Mouse (Mus musculus): ENCODE results near the gene Sez6l. TPM values are rescaled to one million over a fixed set of nuclear protein-coding genes. Genes with fewer than 3 reads are reported as not detected.

Sez6l gene
- polyA plus RNA-seq, 1 experiment from 2014 or later: 0.76 TPM

- no peak overlapping the region for H3K4me2 ChIP-seq (replicated peaks; ENCODE audit: low read depth, low read length)
- WGBS: 67% methylated on average over 9 of the region's 9 CpGs
- ATAC-seq (ENCODE audit: low FRiP score, low TSS enrichment): no peak
Observed at GRCm38 (mm10) chr5:112389352-112389751, 187.6 kb downstream of the Sez6l start.

GRCm38 (mm10) chr5:112385973-112386372, 191.0 kb downstream of the Sez6l start:
- no peak overlapping the region for H3K4me3 ChIP-seq (ENCODE audit: low read length)
- H3K27me3 ChIP-seq (ENCODE audit: insufficient read depth, low read length): no peaks in the 10 kb centered on the region
- H3K4me2 ChIP-seq (replicated peaks; ENCODE audit: low read depth, low read length): no peak overlapping the region
- H3K9ac ChIP-seq (replicated peaks; ENCODE audit: low read length): no peak overlapping the region
- no peaks in the 10 kb centered on the region for H3K4me1 ChIP-seq (ENCODE audit: insufficient read depth, low read length)
- no peaks in the 10 kb centered on the region for H3K9me3 ChIP-seq (ENCODE audit: low read length)
- no peak for ATAC-seq (ENCODE audit: low FRiP score, low TSS enrichment)
- H3K27ac ChIP-seq (ENCODE audit: low read length): no peak overlapping the region
- WGBS: 85% methylated on average over 2 of the region's 2 CpGs
- H3K36me3 ChIP-seq (ENCODE audit: insufficient read depth, low read length): no peaks in the 10 kb centered on the region

More at GRCm38 (mm10) chr5:112389352-112389751, 187.6 kb downstream of the Sez6l start:
- Histone ChIP-seq H3K4me1 (ENCODE audit: insufficient read depth, low read length) (peaks cover 5% of the 10 kb centered on the region), H3K36me3 (ENCODE audit: insufficient read depth, low read length) (no peaks in the 10 kb centered on the region), H3K27me3 (ENCODE audit: insufficient read depth, low read length) (peaks cover 8% of the 10 kb centered on the region), H3K4me3 (ENCODE audit: low read length) (no peak overlapping the region), H3K9ac (replicated peaks; ENCODE audit: low read length) (no peak overlapping the region), H3K9me3 (ENCODE audit: low read length) (no peaks in the 10 kb centered on the region), H3K27ac (ENCODE audit: low read length) (no peak overlapping the region)

- no peak for ATAC-seq (ENCODE audit: low FRiP score, low TSS enrichment)
- 91% methylated on average over 13 of the region's 13 CpGs for WGBS
Observed at GRCm38 (mm10) chr5:112384805-112385472, 192.0 kb downstream of the Sez6l start.

GRCm38 (mm10) chr5:112382641-112383330, 194.2 kb downstream of the Sez6l start:
- peaks cover 3% of the 10 kb centered on the region; the same call in 1 of the 2 replicates for H3K36me3 ChIP-seq (ENCODE audit: insufficient read depth, low read length)
- no peaks in the 10 kb centered on the region for H3K27me3 ChIP-seq (ENCODE audit: insufficient read depth, low read length)
- WGBS: 66% methylated on average over 17 of the region's 17 CpGs
- no peak overlapping the region for H3K9ac ChIP-seq (replicated peaks; ENCODE audit: low read length)
- H3K4me2 ChIP-seq (replicated peaks; ENCODE audit: low read depth, low read length): no peak overlapping the region
- H3K4me1 ChIP-seq (ENCODE audit: insufficient read depth, low read length): no peaks in the 10 kb centered on the region
- no peak; the same call in 1 of the 2 replicates for ATAC-seq (ENCODE audit: low FRiP score, low TSS enrichment)
- H3K27ac ChIP-seq (ENCODE audit: low read length): no peak overlapping the region
- no peaks in the 10 kb centered on the region for H3K9me3 ChIP-seq (ENCODE audit: low read length)
- no peak overlapping the region for H3K4me3 ChIP-seq (ENCODE audit: low read length)

More at GRCm38 (mm10) chr5:112384805-112385472, 192.0 kb downstream of the Sez6l start:
- H3K36me3 ChIP-seq (ENCODE audit: insufficient read depth, low read length): no peaks in the 10 kb centered on the region; the same call in 1 of the 2 replicates
- H3K9me3 ChIP-seq (ENCODE audit: low read length): no peaks in the 10 kb centered on the region
- H3K4me2 ChIP-seq (replicated peaks; ENCODE audit: low read depth, low read length): no peak overlapping the region
- no peak overlapping the region for H3K27ac ChIP-seq (ENCODE audit: low read length)
- no peaks in the 10 kb centered on the region for H3K27me3 ChIP-seq (ENCODE audit: insufficient read depth, low read length)
- H3K4me1 ChIP-seq (ENCODE audit: insufficient read depth, low read length): no peaks in the 10 kb centered on the region
- no peak overlapping the region for H3K9ac ChIP-seq (replicated peaks; ENCODE audit: low read length)
- H3K4me3 ChIP-seq (ENCODE audit: low read length): no peak overlapping the region

GRCm38 (mm10) chr5:112382042-112382441, 194.9 kb downstream of the Sez6l start:
- H3K27me3 ChIP-seq (ENCODE audit: insufficient read depth, low read length): no peaks in the 10 kb centered on the region
- H3K4me3 ChIP-seq (ENCODE audit: low read length): no peak overlapping the region
- peaks cover 3% of the 10 kb centered on the region; the same call in 1 of the 2 replicates for H3K36me3 ChIP-seq (ENCODE audit: insufficient read depth, low read length)
- H3K9me3 ChIP-seq (ENCODE audit: low read length): no peaks in the 10 kb centered on the region
- H3K9ac ChIP-seq (replicated peaks; ENCODE audit: low read length): no peak overlapping the region
- no peak overlapping the region for H3K4me2 ChIP-seq (replicated peaks; ENCODE audit: low read depth, low read length)
- ATAC-seq (ENCODE audit: low FRiP score, low TSS enrichment): no peak
- H3K4me1 ChIP-seq (ENCODE audit: insufficient read depth, low read length): no peaks in the 10 kb centered on the region
- no peak overlapping the region for H3K27ac ChIP-seq (ENCODE audit: low read length)
- 68% methylated on average over 9 of the region's 9 CpGs for WGBS

GRCm38 (mm10) chr5:112381154-112381553, 195.8 kb downstream of the Sez6l start:
- H3K27ac ChIP-seq (ENCODE audit: low read length): no peak overlapping the region
- no peak overlapping the region for H3K4me2 ChIP-seq (replicated peaks; ENCODE audit: low read depth, low read length)
- no peaks in the 10 kb centered on the region for H3K4me1 ChIP-seq (ENCODE audit: insufficient read depth, low read length)
- H3K36me3 ChIP-seq (ENCODE audit: insufficient read depth, low read length): peaks cover 3% of the 10 kb centered on the region; the same call in 1 of the 2 replicates
- 81% methylated on average over 11 of the region's 11 CpGs for WGBS
- no peak for ATAC-seq (ENCODE audit: low FRiP score, low TSS enrichment)
- H3K9me3 ChIP-seq (ENCODE audit: low read length): no peaks in the 10 kb centered on the region
- H3K9ac ChIP-seq (replicated peaks; ENCODE audit: low read length): no peak overlapping the region
- H3K4me3 ChIP-seq (ENCODE audit: low read length): no peak overlapping the region
- H3K27me3 ChIP-seq (ENCODE audit: insufficient read depth, low read length): no peaks in the 10 kb centered on the region

GRCm38 (mm10) chr5:112378716-112379115, 198.3 kb downstream of the Sez6l start:
- Histone ChIP-seq H3K4me3 (ENCODE audit: low read length) (no peak overlapping the region), H3K4me2 (replicated peaks; ENCODE audit: low read depth, low read length) (no peak overlapping the region), H3K9ac (replicated peaks; ENCODE audit: low read length) (no peak overlapping the region), H3K27me3 (ENCODE audit: insufficient read depth, low read length) (no peaks in the 10 kb centered on the region), H3K9me3 (ENCODE audit: low read length) (no peaks in the 10 kb centered on the region), H3K4me1 (ENCODE audit: insufficient read depth, low read length) (no peaks in the 10 kb centered on the region), H3K36me3 (ENCODE audit: insufficient read depth, low read length) (peaks cover 12% of the 10 kb centered on the region; the same call in 1 of the 2 replicates), H3K27ac (ENCODE audit: low read length) (no peak overlapping the region)
- WGBS: 72% methylated on average over 6 of the region's 6 CpGs
- no peak for ATAC-seq (ENCODE audit: low FRiP score, low TSS enrichment)

GRCm38 (mm10) chr5:112377380-112377779, 199.6 kb downstream of the Sez6l start:
- no peak overlapping the region for H3K27ac ChIP-seq (ENCODE audit: low read length)
- no peak overlapping the region for H3K9ac ChIP-seq (replicated peaks; ENCODE audit: low read length)
- H3K27me3 ChIP-seq (ENCODE audit: insufficient read depth, low read length): no peaks in the 10 kb centered on the region
- 89% methylated on average over 1 of the region's 1 CpGs for WGBS
- H3K9me3 ChIP-seq (ENCODE audit: low read length): no peaks in the 10 kb centered on the region
- no peaks in the 10 kb centered on the region for H3K4me1 ChIP-seq (ENCODE audit: insufficient read depth, low read length)
- H3K4me2 ChIP-seq (replicated peaks; ENCODE audit: low read depth, low read length): no peak overlapping the region
- ATAC-seq (ENCODE audit: low FRiP score, low TSS enrichment): no peak
- no peak overlapping the region for H3K4me3 ChIP-seq (ENCODE audit: low read length)
- H3K36me3 ChIP-seq (ENCODE audit: insufficient read depth, low read length): peaks cover 12% of the 10 kb centered on the region; the same call in 1 of the 2 replicates

GRCm38 (mm10) chr5:112376111-112376510, 200.9 kb downstream of the Sez6l start:
- no peak for ATAC-seq (ENCODE audit: low FRiP score, low TSS enrichment)
- H3K9me3 ChIP-seq (ENCODE audit: low read length): no peaks in the 10 kb centered on the region
- WGBS: 77% methylated on average over 4 of the region's 4 CpGs
- H3K36me3 ChIP-seq (ENCODE audit: insufficient read depth, low read length): peaks cover 14% of the 10 kb centered on the region; the same call in 1 of the 2 replicates
- no peak overlapping the region for H3K4me3 ChIP-seq (ENCODE audit: low read length)
- no peaks in the 10 kb centered on the region for H3K4me1 ChIP-seq (ENCODE audit: insufficient read depth, low read length)
- no peak overlapping the region for H3K9ac ChIP-seq (replicated peaks; ENCODE audit: low read length)
- no peak overlapping the region for H3K27ac ChIP-seq (ENCODE audit: low read length)
- no peaks in the 10 kb centered on the region for H3K27me3 ChIP-seq (ENCODE audit: insufficient read depth, low read length)
- no peak overlapping the region for H3K4me2 ChIP-seq (replicated peaks; ENCODE audit: low read depth, low read length)

- H3K27me3 ChIP-seq (ENCODE audit: insufficient read depth, low read length): no peaks in the 10 kb centered on the region
- no peak for ATAC-seq (ENCODE audit: low FRiP score, low TSS enrichment)
- no peak overlapping the region for H3K4me3 ChIP-seq (ENCODE audit: low read length)
- H3K4me2 ChIP-seq (replicated peaks; ENCODE audit: low read depth, low read length): no peak overlapping the region
- peaks cover 37% of the 10 kb centered on the region for H3K36me3 ChIP-seq (ENCODE audit: insufficient read depth, low read length)
- 79% methylated on average over 7 of the region's 7 CpGs for WGBS
- H3K9me3 ChIP-seq (ENCODE audit: low read length): no peaks in the 10 kb centered on the region
- no peak overlapping the region for H3K9ac ChIP-seq (replicated peaks; ENCODE audit: low read length)
- no peak overlapping the region for H3K27ac ChIP-seq (ENCODE audit: low read length)
- no peaks in the 10 kb centered on the region for H3K4me1 ChIP-seq (ENCODE audit: insufficient read depth, low read length)
Observed at GRCm38 (mm10) chr5:112371933-112372332, 205.1 kb downstream of the Sez6l start.
